Mouse (Mus musculus): ENCODE data around the gene Sod1.

The Sod1 gene

DNA sequence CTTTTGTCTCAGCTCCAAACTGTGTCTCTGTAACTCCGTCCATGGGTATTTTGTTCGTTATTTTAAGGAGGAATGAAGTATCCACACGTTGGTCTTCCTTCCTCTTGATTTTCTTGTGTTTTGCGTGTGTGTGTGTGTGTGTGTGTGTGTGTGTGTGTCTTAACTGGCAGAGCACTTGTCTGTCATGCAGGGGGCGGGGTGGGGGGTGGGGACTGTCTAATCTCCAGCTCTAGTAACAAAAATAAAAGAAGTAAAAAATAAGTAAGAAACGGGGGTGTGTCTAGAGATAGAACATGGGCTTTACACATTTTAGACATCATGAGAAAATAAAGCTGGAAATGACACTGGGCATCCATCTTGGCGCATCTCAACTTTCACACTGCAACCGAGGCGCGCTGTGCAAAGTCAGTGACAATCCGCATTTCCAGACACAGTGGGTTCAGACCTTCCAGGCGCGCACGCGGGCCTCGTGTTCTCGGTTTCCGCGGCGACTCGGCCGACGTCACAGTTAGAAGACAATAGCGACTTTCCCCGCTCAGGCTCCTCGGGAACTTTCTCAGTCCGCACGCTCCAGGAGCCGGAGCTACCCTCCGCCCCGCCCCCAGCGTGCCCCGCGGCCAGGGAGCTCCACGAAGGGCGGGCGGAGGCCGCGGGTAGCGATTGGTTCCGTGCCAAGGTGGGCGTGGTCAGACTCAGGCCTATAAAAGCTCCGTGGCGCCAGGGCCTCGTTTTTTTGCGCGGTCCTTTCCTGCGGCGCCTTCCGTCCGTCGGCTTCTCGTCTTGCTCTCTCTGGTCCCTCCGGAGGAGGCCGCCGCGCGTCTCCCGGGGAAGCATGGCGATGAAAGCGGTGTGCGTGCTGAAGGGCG is at the start of gene Sod1:
TSS of gene Sod1 (plus strand) at position 729 of the 866 bp plus-strand sequence.
- peak; percentile 99 for DNase-seq (ENCODE audit: low spot score)

DNA sequence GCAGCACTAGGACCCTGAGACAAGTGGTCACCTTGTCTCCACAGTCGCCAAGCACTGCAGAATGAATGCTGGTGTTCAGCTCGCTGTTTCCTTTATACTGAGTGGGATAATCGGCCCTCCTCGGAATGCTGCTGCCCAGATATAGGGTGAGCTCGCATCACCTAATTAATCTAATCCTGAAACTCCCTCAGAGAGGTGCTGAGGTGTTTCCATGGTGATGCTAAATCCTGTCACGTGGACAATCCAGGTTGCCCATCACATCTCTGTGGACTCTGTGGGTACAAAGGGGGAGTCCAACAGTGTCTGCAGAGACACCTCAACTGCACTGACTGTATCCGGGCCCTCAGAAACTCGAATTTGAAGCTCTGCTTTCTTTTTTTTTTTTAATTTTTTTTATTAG is 49.1 kb upstream of the Sod1 start:
- no peak for DNase-seq (ENCODE audit: low spot score)

DNA sequence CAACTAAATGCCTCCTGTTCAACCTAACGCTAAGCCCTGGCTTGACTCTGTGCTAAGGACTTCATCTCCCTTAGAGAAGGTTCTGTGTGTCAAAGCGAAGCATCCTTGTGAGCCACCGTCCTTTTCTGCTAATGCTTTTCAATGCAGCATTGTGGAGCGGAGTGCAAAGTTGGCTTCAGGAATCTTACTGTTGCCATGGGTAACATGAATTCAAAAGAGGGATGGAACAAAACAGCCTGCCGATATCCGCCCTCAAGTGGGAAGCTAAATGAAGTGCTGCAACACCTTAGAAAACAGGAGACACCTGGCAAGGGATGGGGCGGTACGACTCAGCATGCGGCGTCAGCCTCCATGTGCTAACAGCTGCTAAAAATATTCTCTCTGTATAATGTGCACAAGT is 44.1 kb upstream of the Sod1 start:
- no peak for DNase-seq (ENCODE audit: low spot score)

DNA sequence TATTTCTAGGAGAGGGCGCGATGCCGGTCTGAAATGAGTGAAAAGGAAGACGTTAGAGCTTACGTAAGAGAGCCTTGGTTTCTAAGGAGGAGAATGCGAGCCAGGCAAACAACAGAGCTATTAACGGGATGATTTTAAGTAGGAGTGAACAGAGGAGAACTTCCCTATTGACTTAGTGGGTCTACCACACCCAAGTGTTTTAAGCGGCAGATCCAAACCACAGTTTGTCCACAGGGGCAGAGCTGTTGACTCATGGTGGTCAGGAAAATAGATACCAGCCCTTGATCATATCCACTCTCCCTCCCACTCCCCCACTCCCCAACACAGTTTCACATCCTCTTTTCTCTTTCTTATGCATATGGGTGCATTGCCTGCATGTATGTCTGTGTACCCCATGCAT is 43.1 kb upstream of the Sod1 start:
- no peak for DNase-seq (ENCODE audit: low spot score)

DNA sequence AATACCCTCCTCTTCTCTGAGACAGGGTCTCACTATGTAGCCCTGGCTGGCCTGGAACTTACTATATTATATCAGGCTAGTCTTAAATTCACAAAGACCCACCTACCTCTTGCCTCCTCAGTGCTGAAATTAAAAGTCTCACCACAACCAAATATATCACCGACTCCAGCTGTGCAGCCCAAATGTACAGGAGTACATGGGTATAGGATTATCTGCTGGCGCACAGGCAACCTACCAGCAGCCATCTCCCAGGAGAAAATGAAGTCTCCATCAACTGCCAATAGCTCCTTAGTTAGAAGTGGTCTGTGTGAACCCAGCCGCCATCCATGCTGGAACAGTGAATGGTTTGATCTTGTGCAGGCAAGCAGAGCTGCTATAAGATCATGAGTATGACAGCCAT is 42.1 kb upstream of the Sod1 start:
- DNase-seq (ENCODE audit: low spot score): no peak

DNA sequence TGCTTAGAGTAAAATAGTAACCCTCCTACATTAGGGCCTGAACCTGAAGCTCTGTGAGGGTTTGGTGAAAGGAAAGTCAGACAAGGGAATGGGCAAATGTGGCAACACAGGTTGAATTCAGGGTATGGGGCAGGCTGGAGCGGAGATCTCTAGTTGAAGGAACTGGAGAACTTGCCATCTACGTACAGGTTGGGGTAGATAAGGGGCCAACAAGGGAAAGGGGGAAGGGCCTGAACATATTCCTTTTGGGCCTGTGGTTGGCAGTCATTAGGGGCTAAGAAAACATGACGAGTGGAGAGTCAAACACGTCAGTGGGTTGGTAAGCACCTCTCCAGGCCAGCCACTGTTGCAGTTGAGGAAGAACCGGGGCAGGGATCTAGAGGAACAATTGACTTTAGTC is 40.7 kb upstream of the Sod1 start:
- no peak for DNase-seq (ENCODE audit: low spot score)

DNA sequence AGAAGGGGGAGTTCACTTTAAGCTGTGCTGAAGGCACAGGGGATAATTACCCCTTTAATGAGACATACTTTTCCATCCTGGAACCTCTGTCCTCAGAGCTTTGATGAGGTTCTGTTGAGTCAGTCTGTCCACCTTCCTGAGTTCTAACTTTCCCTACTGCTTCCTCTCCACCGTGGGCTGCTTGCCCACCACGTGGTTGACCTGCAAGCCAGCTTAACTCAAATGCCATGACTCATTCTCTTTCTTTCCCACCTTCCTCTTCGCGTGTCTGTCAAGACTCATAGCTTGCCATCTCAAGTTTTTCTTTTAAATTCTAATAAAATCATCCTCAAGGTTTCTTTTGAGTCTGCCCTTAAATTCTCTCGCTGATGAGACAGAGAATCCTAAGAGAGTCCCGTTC is 39.6 kb upstream of the Sod1 start:
- DNase-seq (ENCODE audit: low spot score): no peak

DNA sequence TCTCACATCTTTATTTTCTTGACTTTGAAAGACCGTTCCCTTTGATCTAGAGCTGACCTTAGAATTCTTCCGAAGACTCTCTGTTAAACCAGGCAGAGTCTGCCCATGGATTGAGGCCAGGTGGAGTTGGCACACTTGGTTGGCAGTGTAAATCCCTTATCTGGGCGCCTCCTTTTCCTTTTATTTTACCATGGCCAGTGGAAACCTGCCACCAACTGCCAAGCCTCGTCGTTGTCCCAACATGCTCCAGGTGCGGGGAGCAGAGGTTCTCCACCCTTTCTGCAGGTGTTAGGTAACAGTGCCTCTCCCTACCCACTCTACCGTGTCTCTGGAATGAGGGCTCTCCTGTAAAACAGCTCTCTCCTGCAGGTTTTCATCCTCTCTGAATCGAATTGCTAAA is 38.9 kb upstream of the Sod1 start:
- DNase-seq (ENCODE audit: low spot score): peak; percentile 37

DNA sequence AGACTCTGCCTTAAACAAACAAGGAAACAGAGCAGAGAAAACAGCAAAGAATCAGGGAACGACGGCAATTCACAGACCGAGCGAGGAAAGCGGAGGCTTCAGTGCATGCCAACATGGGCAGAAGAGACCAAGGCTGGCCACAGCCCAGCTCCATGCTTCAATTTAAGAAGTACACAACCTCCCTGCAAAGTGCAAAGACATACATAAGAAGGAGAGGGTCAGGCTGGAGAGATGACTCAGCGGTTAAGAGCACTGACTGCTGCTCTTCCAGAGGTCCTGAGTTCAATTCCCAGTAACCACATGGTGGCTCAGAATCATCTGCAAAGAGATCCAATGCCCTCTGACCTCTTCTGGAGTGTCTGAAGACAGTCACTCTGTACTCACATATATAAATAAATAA is 36.4 kb upstream of the Sod1 start:
- no peak for DNase-seq (ENCODE audit: low spot score)

DNA sequence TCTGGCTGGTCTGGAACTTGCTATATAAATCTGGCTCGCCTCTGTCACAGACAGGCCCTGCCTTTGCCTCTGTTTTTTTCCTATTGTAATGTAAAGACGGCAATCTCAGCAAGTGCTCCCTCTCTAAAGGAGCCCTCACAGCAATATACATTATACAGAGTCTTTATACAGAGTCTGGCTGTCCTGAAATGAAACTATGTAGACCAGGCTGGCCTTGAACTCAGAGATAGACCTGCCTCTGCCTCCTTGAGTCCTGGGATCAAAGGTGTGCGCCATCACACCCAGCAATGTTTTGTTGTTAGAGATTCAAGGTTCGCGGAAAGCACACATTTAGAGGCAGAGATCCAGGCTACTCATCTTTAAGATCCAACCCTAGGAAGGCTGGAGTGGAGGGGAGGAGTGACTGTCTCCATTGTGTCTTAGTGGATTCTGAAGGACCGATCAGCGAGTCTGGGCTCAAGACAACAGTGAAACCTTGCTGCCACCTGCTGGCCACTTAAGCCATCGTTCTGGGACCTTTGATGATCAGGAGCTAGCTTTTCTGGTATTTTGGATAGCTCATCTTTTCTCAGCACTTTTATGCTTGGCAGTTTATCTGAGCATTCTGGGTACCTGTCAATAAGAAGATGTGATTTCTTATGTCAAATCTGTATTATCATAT is 34.5 kb upstream of the Sod1 start:
- peak; percentile 73 for DNase-seq (ENCODE audit: low spot score)

DNA sequence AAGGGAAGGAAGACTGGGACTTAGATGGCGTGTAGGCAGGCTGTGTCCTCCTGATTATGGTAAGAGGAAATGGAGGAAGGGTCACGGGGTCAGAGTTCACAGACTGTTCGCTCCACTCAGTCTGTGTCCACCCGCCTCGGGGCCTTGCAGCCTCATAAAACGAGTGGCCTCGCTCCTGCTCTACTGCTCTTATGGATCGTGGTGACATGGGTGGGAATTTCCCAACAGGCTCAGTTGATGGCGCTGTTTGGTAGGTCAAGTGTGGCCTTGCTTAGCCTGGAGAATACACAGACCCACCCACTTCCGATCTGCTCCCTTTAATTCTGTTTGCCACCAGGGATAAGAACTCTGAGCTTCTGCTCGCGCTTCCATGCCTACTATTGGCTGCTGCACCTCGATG is 33.1 kb upstream of the Sod1 start:
- peak; percentile 33 for DNase-seq (ENCODE audit: low spot score)

DNA sequence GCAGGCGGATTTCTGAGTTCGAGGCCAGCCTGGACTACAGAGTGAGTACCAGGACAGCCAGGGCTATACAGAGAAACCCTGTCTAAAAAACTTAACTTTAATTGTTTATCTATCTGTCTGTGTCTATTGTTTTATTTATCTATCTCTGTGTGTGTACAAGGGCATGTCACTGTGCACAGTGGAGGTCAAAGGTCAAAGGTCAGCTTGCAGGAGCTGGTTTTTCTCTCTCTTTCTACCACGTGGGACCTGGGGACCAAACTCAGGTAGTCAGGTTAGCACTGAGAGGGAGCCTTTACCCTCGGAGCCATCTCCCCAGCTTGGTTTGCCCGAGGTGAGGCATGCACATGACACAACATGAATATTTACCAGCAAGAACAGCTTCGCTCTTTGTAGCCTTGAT is 29.3 kb upstream of the Sod1 start:
- no peak for DNase-seq (ENCODE audit: low spot score)

DNA sequence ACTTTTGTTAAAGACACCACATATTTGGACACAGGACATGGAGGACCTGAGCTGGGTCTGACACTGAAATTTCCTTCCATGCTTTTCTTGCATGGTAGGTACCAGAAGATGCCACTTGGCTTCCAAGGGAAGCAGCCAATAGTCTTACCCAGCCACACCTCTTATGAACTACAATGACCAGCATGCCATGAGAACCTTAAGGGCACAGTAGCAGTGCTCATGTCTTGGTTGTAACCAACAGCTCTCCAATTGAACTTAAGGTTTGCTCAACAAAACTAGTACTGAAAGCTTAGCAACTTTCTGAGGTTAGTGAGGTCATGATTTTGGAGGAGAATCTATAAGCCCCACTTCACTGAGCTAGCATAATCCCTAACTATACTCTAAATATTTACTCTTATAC is 26.8 kb upstream of the Sod1 start:
- no peak for DNase-seq (ENCODE audit: low spot score)

DNA sequence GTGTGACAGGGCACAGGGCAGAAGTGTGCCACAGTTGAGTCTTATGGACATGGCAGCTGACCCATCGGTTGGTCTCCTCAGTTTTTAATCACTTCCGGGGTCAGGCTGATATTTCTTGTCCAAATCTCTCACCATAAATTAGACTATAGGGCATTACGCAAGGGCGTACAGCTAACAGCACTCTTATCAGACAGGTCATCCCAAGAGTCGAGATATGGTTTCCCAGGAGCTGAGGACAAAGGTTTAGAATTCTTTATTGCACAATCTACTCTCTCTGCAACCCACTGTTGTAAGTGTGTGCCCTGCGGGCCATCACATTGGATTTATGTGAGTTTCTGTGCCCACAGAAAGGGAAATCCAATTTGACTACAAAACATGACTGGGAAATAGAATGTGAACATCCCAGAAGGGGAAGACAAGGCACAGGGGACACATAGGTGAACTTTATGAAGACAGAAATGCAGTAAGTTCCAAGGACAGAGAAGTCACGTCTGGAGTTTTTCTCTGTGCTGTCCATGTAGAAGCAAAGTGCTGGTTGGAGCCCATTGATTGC is 23.8 kb upstream of the Sod1 start:
- DNase-seq (ENCODE audit: low spot score): no peak

DNA sequence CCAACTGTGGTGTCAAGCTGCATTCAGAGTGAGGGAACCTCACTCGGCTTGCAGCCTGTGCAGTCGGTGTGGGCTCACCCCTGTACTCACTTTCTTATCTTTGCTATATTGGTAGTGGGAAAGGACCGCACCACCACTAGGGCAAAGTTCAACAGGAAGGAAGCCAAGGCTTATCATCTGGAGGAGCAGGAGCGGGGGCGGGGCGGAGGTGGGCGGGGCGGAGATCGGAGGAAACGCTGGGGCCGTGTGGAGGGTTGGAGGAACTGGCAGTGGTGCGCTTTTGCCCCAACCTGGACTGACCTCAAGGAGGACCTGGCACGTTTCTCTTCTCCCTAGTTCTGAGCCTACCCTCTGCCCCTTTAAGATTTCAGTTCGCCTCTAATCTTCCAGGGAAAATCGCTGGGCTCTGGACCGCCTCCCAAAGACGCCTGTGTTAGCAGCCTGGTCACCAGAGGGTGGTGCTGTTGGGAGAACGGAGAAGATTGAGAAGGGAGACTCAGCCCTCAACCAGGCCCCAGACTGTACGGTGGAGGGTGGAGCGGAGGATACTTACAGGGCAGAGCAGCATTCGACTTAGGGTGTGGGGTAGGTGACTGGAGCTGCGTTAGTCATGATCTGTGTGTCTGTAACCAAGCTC is 23.1 kb upstream of the Sod1 start:
- DNase-seq (ENCODE audit: low spot score): peak; percentile 76

DNA sequence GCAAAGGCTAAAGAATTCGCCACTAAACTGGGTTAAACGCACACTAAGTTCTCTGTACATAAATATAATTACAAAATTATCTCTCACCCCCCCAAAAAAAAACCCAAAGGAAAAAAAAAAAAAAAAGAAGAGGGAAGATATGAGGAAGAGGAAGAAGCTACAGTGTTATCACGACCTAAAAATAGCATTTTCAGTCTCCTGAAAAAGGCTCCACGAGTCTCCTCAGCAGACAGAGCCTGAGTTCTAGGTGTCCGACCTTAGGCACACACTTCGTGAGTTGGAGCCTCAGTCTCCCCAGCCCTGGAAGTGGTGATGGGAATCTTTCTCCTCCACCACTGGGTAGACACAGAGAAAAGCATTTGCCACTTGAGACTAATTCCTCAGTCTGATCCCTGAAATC is 21.9 kb upstream of the Sod1 start:
- DNase-seq (ENCODE audit: low spot score): no peak

DNA sequence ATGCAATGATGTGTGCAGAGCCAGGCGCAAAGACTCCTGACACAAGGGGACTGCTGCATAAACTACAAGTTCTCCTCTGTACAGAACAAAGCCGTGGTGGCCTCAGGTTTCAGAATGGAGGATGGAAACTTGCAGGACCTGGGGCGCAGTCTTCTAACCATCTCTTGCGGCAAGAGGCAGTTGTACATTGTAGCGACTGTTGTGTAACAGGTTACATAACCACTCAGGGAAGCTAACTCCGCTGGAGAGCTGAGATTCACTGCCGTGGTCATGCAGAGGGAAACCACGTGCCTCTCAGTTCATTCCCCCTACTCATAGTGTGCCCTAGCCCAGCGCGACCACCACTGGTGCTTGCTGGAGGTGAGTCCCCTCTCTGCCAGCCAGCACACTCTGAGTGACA is 21.4 kb upstream of the Sod1 start:
- DNase-seq (ENCODE audit: low spot score): no peak

DNA sequence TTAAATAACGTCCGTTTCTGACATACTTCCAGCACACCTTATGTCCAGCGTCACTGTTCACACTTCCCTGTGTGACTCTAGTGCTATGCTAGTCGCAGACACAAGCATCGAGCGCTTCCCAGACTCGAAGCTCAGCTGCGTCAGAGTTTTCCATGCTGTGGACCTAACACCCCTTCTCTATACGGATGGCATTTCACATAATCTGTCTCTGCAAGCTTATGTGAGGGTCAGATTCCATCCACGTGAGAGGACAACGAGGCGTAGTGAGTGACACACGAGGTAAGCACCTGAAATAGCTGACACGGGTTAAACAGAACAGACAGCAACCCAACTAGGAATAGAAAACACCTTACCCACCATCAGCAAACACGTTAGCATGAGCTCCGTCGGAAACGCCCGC is 18.4 kb upstream of the Sod1 start:
- DNase-seq (ENCODE audit: low spot score): no peak

DNA sequence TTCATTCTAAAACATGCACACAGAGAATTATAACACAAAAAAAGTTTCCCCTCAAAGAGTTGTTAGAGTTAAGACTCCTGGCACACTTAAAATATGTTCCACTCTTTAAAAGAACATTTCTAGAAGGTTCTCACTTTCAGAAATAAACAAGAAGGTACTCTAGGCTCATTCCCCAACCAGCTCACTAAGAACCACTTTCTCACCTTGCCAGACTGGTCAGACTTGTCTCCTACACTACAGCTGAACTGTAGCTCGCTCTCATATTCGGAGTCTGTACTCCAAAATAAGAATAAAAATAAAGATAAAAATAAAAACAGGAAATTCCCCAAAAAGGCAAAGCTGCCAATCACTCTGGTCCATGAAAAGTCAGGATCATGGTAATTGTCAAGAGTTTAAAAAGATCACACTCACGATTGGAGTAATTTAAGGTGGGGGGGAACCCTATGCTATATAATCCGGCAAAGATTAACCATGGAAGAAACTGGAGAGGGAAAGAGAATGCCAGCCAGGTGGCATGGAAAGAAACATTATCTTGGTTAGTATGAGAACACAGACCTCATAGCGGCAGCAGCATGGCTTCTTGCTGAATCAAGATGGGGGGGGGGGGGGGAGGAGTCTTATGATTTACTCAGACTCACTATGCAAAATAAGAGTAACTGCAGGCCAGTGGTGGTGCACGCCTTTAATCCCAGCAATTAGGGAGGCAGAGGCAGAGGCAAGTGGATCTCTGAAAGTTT is 17.2 kb upstream of the Sod1 start:
- no peak for DNase-seq (ENCODE audit: low spot score)

DNA sequence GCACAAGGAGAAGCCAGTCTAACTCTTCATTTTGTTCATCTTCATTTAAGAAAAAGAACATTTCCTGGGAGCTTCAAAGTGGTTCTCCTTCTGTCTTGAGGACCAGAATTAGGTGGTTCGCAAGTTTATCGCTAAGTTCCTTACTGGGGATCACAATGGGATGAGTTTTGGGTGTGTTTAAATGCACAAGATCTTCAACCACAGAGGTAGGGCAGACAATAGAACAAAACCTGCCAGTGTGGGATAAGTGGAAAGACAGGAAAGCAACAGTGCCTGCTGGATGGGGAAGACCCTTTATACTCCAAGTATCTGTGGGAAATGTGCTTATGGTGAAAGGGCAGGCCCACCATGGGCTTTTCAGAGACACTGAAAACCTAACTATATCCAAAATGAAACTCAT is 15.7 kb upstream of the Sod1 start:
- no peak for DNase-seq (ENCODE audit: low spot score)

DNA sequence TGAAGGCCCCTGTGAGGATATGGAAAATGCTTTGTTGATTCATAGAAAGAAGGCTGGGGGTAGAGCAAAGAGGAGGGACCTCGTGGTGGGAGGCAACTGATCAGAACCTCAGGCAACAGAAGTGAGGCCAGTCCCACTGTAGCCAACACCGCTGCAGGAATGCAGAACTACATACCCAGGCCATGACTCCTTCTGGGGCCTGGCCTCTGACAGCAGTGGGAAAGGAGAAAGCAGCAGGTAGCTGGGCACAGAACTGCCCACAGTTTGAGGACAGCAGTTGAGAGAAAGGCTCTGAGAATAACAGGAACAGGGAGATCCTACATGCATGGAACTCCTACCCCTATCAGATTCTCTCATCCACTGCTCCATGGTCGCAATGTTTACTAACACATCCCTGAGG is 11.6 kb upstream of the Sod1 start:
- DNase-seq (ENCODE audit: low spot score): no peak

DNA sequence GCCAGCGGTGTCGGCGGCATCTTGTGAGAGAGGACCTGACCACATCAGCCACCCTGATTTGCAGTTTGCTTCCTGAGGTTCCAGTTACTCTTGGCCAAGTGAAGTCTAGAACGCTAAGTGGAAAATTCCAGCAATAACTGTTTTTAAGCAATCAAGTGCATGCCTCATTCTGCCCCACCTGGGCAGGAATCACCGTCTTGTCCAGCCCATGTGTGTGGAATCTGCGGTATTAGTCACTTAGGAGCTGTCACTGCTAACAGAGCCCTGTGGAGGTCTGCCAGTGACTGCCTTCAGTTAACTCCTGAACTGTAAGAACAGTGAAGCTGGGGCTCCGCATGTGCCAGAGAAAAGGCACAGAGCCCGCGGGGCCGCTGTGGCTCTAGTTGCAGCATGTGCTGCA is 9.8 kb upstream of the Sod1 start:
- no peak for DNase-seq (ENCODE audit: low spot score)

Measured in ovary, postnatal 36 days (tissue).